Mouse (Mus musculus) lung, postnatal 36 days (tissue): ENCODE data around the gene Asb5.
A peak's percentile ranks its signal among the peaks of the same experiment; 100 is the strongest.
"Not testable (repeated sequence)": the region's sequence is repeated elsewhere in the genome, so short reads cannot be mapped to it uniquely, and the experiment has no call there.

ENCODE experiments used
- DNase-seq: peaks from one replicate; pipeline ENCODE4 v3.0.0; 2022; ENCODE audit warnings: mixed read lengths

Asb5 gene

GRCm38 (mm10) chr8:54541331-54541730, 12.0 kb downstream of the Asb5 start:
- no peak for DNase-seq

DNA sequence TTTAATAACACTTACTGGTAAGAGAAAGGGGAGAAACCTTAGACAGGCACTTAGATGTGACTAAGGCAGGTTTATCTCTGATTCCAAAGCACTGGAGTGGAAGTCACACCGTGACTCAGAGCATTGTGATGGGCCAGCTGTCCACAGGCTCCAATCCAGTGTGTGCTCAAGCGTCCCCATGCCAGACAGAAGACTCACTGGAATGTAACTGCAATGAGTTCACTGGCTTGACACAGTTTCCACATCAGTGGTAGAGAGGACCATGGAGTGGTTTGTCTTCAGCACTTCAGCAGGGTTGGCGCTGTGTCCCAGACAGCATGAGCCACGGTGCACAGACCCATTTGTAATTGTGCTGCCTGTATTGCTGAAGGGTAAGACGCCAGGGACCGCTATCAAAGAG, 19.0 kb downstream of the Asb5 start:
- DNase-seq, result no peak

- no peak for DNase-seq
Measured at GRCm38 (mm10) chr8:54550026-54550574, 20.7 kb downstream of the Asb5 start.

GRCm38 (mm10) chr8:54554921-54555320, 25.5 kb downstream of the Asb5 start:
- no peak for DNase-seq

DNA sequence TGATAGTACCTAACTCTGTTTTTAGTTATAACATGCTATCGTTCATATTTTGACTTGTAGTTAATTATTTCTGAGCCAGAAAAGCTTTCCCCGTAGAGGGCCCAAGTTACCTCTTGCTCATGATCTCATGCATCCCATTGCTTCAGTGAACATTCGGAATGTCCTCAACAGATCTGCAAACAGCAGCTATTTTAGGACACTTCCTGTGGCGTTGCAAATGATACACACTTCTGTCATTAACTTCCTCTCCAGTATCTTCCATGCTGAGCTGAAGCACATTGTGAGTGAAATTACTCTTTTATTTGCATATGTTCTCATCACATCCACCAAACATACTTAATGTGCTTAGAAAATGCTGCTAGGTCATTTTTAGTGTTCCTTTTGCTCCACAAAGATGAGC, 32.8 kb downstream of the Asb5 start:
- DNase-seq, result peak; percentile 10

- DNase-seq, result no peak
Measured at GRCm38 (mm10) chr8:54565181-54565580, 35.8 kb downstream of the Asb5 start.

GRCm38 (mm10) chr8:54565603-54566260, 36.4 kb downstream of the Asb5 start:
- no peak for DNase-seq

DNA sequence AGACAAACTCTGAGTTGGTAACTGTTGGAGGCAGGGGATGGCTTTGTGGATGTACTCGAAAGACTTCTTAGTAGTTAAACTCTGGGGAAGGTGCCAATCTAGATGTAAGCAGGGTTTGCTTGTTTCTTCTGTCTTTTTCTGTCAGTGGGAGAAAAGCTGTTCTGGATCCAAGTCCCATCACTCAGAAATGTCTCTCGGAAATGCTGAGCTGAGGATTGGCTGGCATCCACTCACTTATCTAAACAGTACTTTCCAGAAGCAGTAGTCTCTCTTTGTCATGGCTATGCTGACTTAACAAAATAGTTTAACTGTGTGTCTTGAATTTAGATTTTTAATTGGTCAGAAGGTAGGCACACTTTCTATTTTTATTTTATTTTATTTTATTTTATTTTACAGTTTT, 37.8 kb downstream of the Asb5 start:
- no peak for DNase-seq

- DNase-seq, result no peak
Measured at GRCm38 (mm10) chr8:54570618-54571609, 41.5 kb downstream of the Asb5 start.

DNA sequence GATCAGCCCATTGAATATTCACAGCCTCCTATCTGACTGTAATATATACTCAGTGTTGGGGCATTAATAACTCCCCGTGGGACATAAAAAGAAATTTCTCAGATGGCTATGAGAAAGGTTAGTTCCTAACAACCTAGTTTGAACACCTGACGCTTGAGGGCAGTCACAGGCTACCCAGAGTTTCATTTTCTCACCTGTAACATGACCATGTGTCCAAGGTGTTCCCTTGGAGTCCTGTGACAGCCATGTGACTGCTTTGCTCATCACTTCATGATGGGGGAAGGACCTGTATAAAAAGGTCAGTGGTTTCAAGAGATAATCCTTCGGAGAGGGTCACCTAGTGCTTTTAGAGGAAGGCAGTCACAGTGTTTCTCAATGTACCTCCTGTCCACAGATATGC, 52.1 kb downstream of the Asb5 start:
- no peak for DNase-seq

GRCm38 (mm10) chr8:54582886-54583285, 53.5 kb downstream of the Asb5 start:
- no peak for DNase-seq

GRCm38 (mm10) chr8:54594634-54595033, 65.3 kb downstream of the Asb5 start:
- no peak for DNase-seq

GRCm38 (mm10) chr8:54596051-54596450, 66.7 kb downstream of the Asb5 start:
- no peak for DNase-seq

- no peak for DNase-seq
Measured at GRCm38 (mm10) chr8:54596940-54597339, 67.6 kb downstream of the Asb5 start.

DNA sequence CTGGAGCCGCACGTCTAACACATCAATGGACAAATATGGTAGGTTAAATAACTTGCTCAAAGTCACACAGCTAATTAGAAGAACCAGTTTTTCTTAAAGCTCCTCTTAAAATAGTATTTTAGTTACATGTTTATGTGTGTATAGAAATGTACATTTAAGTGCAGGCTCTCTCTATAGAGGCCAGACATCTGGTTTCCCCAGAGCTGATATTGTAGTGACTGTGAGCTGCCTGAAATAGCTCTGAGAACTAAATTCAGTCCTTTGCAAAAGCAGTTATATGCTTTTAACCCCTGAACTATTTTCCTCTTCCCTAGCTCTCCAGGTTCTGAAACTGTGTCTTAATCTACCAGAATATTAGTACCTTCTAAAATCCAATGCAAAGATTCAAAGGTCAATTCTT, 68.0 kb downstream of the Asb5 start:
- DNase-seq, result no peak

DNA sequence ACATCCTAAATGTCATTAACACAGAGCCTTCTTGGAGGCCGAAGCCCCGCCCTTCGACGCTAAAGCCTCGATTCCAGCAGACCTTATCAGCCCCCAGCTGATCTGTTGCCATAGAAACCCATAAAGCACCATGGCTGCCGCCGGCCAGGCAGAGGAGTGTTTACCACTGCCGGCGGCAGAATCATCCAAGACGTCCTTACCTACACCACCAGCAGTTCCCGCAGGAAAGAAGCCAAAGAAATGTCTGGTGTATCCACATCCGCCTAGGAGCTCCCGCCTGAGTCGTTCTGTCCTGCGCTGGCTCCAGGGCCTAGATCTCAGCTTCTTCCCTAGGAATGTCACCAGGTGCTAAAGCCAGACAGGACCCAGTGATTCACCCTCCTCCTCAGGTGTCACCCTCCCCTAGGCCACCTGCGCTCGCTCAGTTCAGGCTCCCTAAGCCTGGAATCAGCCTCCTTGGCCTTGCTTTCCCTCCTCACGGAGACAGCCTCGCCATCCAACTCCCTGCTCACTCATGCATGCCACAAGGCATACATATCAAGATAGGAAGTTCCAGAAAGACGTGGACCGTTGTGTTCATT, 71.4 kb downstream of the Asb5 start, which contains the start of gene Spata4:
Gene Spata4, plus strand, starts transcription at position 111 of the 581 bp plus-strand sequence.
- peak; percentile 1 for DNase-seq

- DNase-seq, result no peak
Measured at GRCm38 (mm10) chr8:54603440-54603839, 74.1 kb downstream of the Asb5 start.

DNA sequence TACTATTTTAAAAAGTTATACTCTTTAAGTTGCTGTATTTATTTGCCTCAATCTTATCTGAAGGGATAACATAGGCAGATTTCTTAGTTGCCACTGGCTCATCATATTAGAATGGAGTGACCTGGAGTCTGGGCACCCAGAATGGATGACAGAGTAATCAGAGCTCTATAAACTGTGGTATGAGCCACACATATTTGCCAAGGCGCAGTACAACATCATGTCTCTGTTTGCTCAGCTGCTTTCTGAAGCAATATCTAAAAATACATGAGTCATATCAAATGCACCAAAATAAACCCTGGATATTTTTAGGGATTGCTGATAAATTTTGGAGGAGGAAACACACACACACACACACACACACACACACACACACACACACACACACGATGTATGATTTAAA, 80.0 kb downstream of the Asb5 start:
- peak; percentile 2 for DNase-seq

DNA sequence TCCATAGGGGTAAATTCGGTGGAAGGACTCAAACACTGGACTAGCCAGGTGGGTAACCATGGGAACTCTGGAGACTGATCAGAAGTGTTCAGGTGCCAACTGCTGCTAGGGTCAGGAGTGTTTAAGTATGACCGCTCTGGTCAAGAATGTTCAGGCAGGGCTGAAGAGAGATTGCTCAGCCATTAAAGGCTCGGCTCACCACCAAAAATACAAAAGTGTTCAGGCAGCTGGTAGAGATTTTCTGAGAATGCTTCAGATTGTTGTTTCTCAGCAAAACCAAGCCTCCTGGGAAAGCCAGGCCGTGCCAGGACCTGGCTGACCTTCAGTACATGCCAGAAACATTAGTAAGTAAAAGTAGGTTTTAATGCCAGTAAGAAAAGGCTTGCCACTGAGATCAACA, 80.9 kb downstream of the Asb5 start:
- peak; percentile 35 for DNase-seq

- not testable (repeated sequence) for DNase-seq
Measured at GRCm38 (mm10) chr8:54616710-54617109, 87.3 kb downstream of the Asb5 start.
